Mouse (Mus musculus) cerebellum, adult (tissue): ENCODE results near the gene Uhrf2.

ENCODE experiments used
- ATAC-seq: cut with Nextera tagmentation; 2 replicates; pipeline ENCODE4 v1.9.2; 2017; ENCODE audit warnings: mild to moderate bottlenecking, moderate library complexity, mixed read lengths; ENCODE audit not compliant: insufficient number of reproducible peaks, low FRiP score, low TSS enrichment

Gene Uhrf2

DNA sequence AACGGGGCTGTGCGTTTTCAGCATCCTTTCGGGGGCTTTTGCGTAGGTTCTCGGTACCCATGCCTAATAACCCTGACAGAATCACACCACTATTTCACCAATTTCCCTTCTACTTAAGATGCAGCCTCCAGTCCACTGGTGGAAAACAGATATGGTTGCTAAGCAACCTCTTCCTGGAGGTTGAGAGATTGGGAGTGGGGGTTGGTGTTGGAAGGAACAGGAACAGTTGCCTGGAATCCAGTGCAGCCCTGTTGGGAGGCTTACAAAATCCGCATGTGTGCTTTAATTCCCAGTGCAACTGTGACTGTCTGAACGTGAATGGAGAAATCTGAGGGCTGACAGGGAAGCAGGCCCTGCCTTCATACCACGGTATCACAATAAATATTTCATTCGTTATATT, 87.5 kb downstream of the Uhrf2 start:
- ATAC-seq: no peak

GRCm38 (mm10) chr19:30118344-30119312, 88.3 kb downstream of the Uhrf2 start:
- no peak for ATAC-seq

DNA sequence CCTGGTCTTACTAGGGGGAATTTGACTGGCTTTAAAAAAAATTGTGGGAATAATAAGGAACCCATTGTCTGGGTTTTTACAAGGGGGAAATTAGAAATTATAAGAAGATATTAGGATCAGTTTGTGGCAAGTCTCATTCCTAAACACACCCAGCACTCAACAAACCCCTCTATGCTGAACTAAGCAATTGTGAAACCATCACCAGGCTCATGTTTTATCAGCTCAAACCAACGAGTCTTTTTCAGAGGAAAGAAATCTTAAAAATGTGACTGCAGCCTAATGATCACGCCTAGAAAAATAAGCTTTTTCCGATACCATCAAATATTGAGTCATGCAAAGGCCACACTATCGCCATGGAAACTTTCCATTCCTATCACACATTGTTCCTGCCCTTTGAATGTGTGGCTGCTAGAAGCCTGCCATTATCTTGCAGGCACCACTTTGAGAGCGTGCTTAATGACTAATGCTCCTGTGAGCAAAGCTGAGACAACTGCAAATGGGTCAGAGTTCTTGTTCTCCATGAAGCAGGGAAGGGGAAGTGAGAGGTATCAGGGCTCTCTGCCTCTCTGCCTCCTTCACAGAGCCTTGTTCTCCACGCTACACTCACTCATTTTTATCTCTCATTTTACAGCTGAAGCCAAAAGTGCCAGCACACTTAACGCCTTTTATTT, 94.8 kb downstream of the Uhrf2 start:
- ATAC-seq: no peak

DNA sequence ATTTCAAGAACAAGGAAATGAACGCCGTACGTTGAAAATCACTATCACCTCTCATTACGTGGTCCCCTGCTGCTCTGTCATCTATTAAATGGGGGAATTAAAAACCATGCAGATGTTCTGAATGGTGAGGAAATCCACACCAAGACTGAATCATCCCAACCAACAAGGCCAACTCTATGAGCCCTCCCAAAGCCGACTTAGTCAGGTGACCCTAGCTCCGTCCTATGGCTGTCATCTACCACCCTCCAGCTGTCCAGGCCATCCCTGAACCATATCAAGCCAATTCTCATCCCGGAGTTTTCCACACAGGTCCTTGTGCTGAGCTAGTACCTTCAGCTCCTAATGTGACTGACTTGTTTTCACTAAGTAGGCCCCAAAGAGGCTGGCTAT, 95.4 kb downstream of the Uhrf2 start:
- no peak for ATAC-seq

DNA sequence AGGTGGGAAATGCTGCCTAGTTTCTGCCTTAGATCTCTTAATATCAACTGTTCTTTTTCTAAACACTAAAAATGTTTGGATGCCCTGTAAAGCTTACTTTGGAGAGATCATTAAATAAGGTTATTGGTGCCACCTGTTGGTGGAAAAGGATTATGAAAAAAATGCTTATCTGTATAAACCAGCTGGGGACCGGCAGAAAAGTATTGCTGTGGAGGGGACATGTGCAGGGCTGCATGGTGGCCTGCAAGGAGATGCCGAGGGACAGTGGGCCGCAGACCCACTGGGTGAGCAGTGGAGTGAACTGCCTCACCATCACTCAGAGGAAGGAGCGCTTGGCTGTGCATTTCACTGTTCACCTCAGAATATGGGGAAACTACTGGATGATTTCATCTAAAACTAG, 97.9 kb downstream of the Uhrf2 start:
- ATAC-seq: no peak

GRCm38 (mm10) chr19:30136308-30136707, 106.0 kb downstream of the Uhrf2 start:
- no peak for ATAC-seq
